Mouse (Mus musculus) olfactory bulb, adult 2 months (tissue): ENCODE measurements around the gene Rpl18.

Source experiments
- CTCF ChIP-seq: fragments of 200-500 bp; IDR thresholded peaks from 2 replicates; pipeline ENCODE4 v1.5.1; 2012; ENCODE audit warnings: low read depth, mild to moderate bottlenecking, low read length, moderate library complexity; ENCODE audit not compliant: insufficient read depth
- POLR2A ChIP-seq: fragments of 200-500 bp; IDR thresholded peaks from 2 replicates; pipeline ENCODE4 v1.6.1; 2012; ENCODE audit warnings: mild to moderate bottlenecking, low read depth, low read length, moderate library complexity; ENCODE audit not compliant: insufficient read depth

GRCm38 (mm10) chr7:45689099-45689498 is 26.2 kb upstream of the Rpl18 start:
- TF ChIP-seq CTCF (no peak), POLR2A (no peak)
